Mouse (Mus musculus) ES-E14 (cell line): ENCODE results near the gene 1700025G04Rik.
"Not testable (repeated sequence)": the region's sequence is repeated elsewhere in the genome, so short reads cannot be mapped to it uniquely, and the experiment has no call there.

ENCODE experiments used
- CHD2 ChIP-seq: IDR thresholded peaks from 2 replicates; pipeline ENCODE4 v1.6.1; 2014; ENCODE audit warnings: mild to moderate bottlenecking, low read depth, low read length, inconsistent platforms
- HCFC1 ChIP-seq: IDR thresholded peaks from 2 replicates; pipeline ENCODE4 v1.6.1; 2012; ENCODE audit warnings: low read length, inconsistent platforms, borderline replicate concordance; ENCODE audit not compliant: insufficient read depth
- MAFK ChIP-seq: IDR thresholded peaks from 2 replicates; pipeline ENCODE4 v1.6.1; 2014; ENCODE audit warnings: mild to moderate bottlenecking, low read depth, low read length, inconsistent platforms; ENCODE audit not compliant: insufficient read depth
- ZC3H11A ChIP-seq: IDR thresholded peaks from 2 replicates; pipeline ENCODE4 v1.6.1; 2012; ENCODE audit warnings: low read depth, mild to moderate bottlenecking, inconsistent platforms, low read length, borderline replicate concordance
- ZNF384 ChIP-seq: IDR thresholded peaks from 2 replicates; pipeline ENCODE4 v1.6.1; 2012; ENCODE audit warnings: low read depth, low read length, inconsistent platforms

DNA sequence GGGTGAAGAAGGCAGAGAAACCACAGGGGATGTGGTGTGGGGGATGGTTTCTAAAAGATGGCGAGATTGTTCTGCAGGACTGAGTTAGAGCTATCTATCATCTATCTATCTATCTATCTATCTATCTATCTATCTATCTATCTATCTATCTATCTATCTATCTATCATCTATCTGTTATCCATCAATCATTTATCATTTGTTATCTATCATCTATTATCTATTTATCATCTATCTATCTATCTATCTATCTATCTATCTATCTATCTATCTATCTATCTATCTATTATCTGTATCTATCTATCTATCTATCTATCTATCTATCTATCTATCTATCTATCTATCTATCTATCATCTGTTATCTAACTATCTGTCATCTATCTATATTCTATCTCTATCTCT is 249.6 kb downstream of the 1700025G04Rik start:
- not testable (repeated sequence) for TF ChIP-seq HCFC1, CHD2, MAFK, ZNF384, ZC3H11A
